Mouse (Mus musculus) hindbrain, embryonic 16.5 days (tissue): ENCODE measurements around the gene Gm20431. TPM values are rescaled to one million over a fixed set of nuclear protein-coding genes. Genes with fewer than 3 reads are reported as not detected.

Experiments
- ATAC-seq: fragments of 200-750 bp; cut with Nextera tagmentation; 2 replicates; pipeline ENCODE4 v1.8.0; 2017; ENCODE audit warnings: moderate TSS enrichment, moderate library complexity
- H3K27ac ChIP-seq: fragments of 300-500 bp; sonication (generic); 2 replicates; pipeline ENCODE4 v1.5.1; 2014; ENCODE audit warnings: low read depth, mild to moderate bottlenecking, control low read depth, low read length, moderate library complexity
- H3K27me3 ChIP-seq: fragments of 300-500 bp; sonication (generic); replicated peaks from 2 replicates; pipeline ENCODE4 v1.6.1; 2014; ENCODE audit warnings: low read length; ENCODE audit not compliant: control insufficient read depth, insufficient read depth
- H3K36me3 ChIP-seq: fragments of 300-500 bp; sonication (generic); 2 replicates; pipeline ENCODE4 v1.6.1; 2014; ENCODE audit warnings: mild to moderate bottlenecking, low read length, moderate library complexity, mixed read lengths; ENCODE audit not compliant: control insufficient read depth, insufficient read depth
- H3K4me1 ChIP-seq: fragments of 300-500 bp; sonication (generic); 2 replicates; pipeline ENCODE4 v1.6.1; 2014; ENCODE audit warnings: low read depth, low read length; ENCODE audit not compliant: control insufficient read depth, insufficient read depth
- H3K4me2 ChIP-seq: fragments of 300-500 bp; sonication (generic); 2 replicates; pipeline ENCODE4 v1.6.1; 2014; ENCODE audit warnings: mild to moderate bottlenecking, low read length, control low read depth, moderate library complexity
- H3K4me3 ChIP-seq: fragments of 300-500 bp; sonication (generic); 2 replicates; pipeline ENCODE4 v1.5.1; 2014; ENCODE audit warnings: mild to moderate bottlenecking, low read length, control low read depth, moderate library complexity
- H3K9ac ChIP-seq: fragments of 300-500 bp; sonication (generic); 2 replicates; pipeline ENCODE4 v1.6.1; 2014; ENCODE audit warnings: low read depth, mild to moderate bottlenecking, control low read depth, low read length, moderate library complexity
- H3K9me3 ChIP-seq: fragments of 300-500 bp; sonication (generic); 2 replicates; pipeline ENCODE4 v1.6.1; 2014; ENCODE audit warnings: mild to moderate bottlenecking, low read length, moderate library complexity; ENCODE audit not compliant: control insufficient read depth
- WGBS: fragments of 180-500 bp; shearing (Covaris S2); extraction: QIAGEN DNeasy Blood & Tissue Kit; methylation state at CpG from one replicate; pipeline ENCODE4 v1.1.7; 2014; 5-methylcytosine and 5-hydroxymethylcytosine counted together
- polyA plus RNA-seq: library from polyadenylated mRNA; unstranded; fragments of >200 nt; fragmentation: Nextera tagmentation; extraction: Ambion mirVana; gene quantifications from 2 replicates; pipeline ENCODE4 v1.2.1, GENCODE M21; 2015

Gm20431 gene
- polyA plus RNA-seq, 1 experiment from 2014 or later = 12.8 TPM

- Histone ChIP-seq H3K9me3 (no peaks in the 10 kb centered on the region), H3K36me3 (no peaks in the 10 kb centered on the region), H3K27ac (no peak overlapping the region), H3K4me2 (no peak overlapping the region), H3K27me3 (no peaks in the 10 kb centered on the region), H3K4me1 (no peaks in the 10 kb centered on the region), H3K9ac (no peak overlapping the region), H3K4me3 (no peak overlapping the region)
- 87% methylated on average over 8 of the region's 8 CpGs for WGBS
- no peak for ATAC-seq
These were observed 85.1 kb downstream of the Gm20431 start for GRCm38 (mm10) chr2:167576121-167576620.

- no peak overlapping the region for H3K4me3 ChIP-seq
- no peaks in the 10 kb centered on the region for H3K4me1 ChIP-seq
- H3K36me3 ChIP-seq = no peaks in the 10 kb centered on the region
- H3K9me3 ChIP-seq = no peaks in the 10 kb centered on the region
- no peak for ATAC-seq
- no peak overlapping the region for H3K9ac ChIP-seq
- no peaks in the 10 kb centered on the region for H3K27me3 ChIP-seq
- 86% methylated on average over 7 of the region's 7 CpGs for WGBS
- H3K4me2 ChIP-seq = no peak overlapping the region
- no peak overlapping the region for H3K27ac ChIP-seq
These were observed 85.7 kb downstream of the Gm20431 start for GRCm38 (mm10) chr2:167575581-167575980.

- Histone ChIP-seq H3K27ac (no peak overlapping the region), H3K9me3 (no peaks in the 10 kb centered on the region), H3K27me3 (no peaks in the 10 kb centered on the region), H3K9ac (no peak overlapping the region), H3K4me1 (no peaks in the 10 kb centered on the region), H3K36me3 (no peaks in the 10 kb centered on the region), H3K4me3 (no peak overlapping the region), H3K4me2 (no peak overlapping the region)
- no peak for ATAC-seq
- WGBS = 69% methylated on average over 9 of the region's 9 CpGs
These were observed 86.5 kb downstream of the Gm20431 start for GRCm38 (mm10) chr2:167574814-167575213.

- no peaks in the 10 kb centered on the region for H3K9me3 ChIP-seq
- no peak overlapping the region for H3K4me2 ChIP-seq
- H3K27me3 ChIP-seq = no peaks in the 10 kb centered on the region
- no peak overlapping the region for H3K27ac ChIP-seq
- H3K4me3 ChIP-seq = no peak overlapping the region
- ATAC-seq = no peak
- no peak overlapping the region for H3K9ac ChIP-seq
- H3K36me3 ChIP-seq = no peaks in the 10 kb centered on the region
- WGBS = 85% methylated on average over 18 of the region's 18 CpGs
- no peaks in the 10 kb centered on the region for H3K4me1 ChIP-seq
These were observed 89.7 kb downstream of the Gm20431 start for GRCm38 (mm10) chr2:167571442-167572220.

GRCm38 (mm10) chr2:167570815-167571214 lies 90.5 kb downstream of the Gm20431 start:
- no peak overlapping the region for H3K4me2 ChIP-seq
- no peak overlapping the region for H3K4me3 ChIP-seq
- H3K36me3 ChIP-seq = no peaks in the 10 kb centered on the region
- H3K9me3 ChIP-seq = no peaks in the 10 kb centered on the region
- no peak for ATAC-seq
- no peak overlapping the region for H3K9ac ChIP-seq
- WGBS = 91% methylated on average over 6 of the region's 6 CpGs
- no peaks in the 10 kb centered on the region for H3K27me3 ChIP-seq
- no peak overlapping the region for H3K27ac ChIP-seq
- H3K4me1 ChIP-seq = no peaks in the 10 kb centered on the region

- H3K4me1 ChIP-seq = no peaks in the 10 kb centered on the region; the same call in 1 of the 2 replicates
- WGBS = 61% methylated on average over 13 of the region's 13 CpGs
- no peaks in the 10 kb centered on the region for H3K27me3 ChIP-seq
- H3K9ac ChIP-seq = no peak overlapping the region
- H3K36me3 ChIP-seq = no peaks in the 10 kb centered on the region
- ATAC-seq = no peak
- H3K4me2 ChIP-seq = no peak overlapping the region
- no peak overlapping the region; the same call in 1 of the 2 replicates for H3K27ac ChIP-seq
- no peak overlapping the region for H3K4me3 ChIP-seq
- H3K9me3 ChIP-seq = no peaks in the 10 kb centered on the region
These were observed 91.2 kb downstream of the Gm20431 start for GRCm38 (mm10) chr2:167569934-167570651.

GRCm38 (mm10) chr2:167568112-167568511 lies 93.2 kb downstream of the Gm20431 start:
- H3K4me3 ChIP-seq = no peak overlapping the region
- H3K27ac ChIP-seq = no peak overlapping the region
- H3K4me1 ChIP-seq = peaks cover 3% of the 10 kb centered on the region; the same call in 1 of the 2 replicates
- WGBS = 87% methylated on average over 9 of the region's 9 CpGs
- H3K27me3 ChIP-seq = no peaks in the 10 kb centered on the region
- no peak for ATAC-seq
- H3K36me3 ChIP-seq = no peaks in the 10 kb centered on the region
- no peaks in the 10 kb centered on the region for H3K9me3 ChIP-seq
- no peak overlapping the region for H3K9ac ChIP-seq
- H3K4me2 ChIP-seq = no peak overlapping the region

GRCm38 (mm10) chr2:167565682-167566081 lies 95.6 kb downstream of the Gm20431 start:
- Histone ChIP-seq H3K4me3 (no peak overlapping the region), H3K4me1 (peaks cover 7% of the 10 kb centered on the region; the same call in 1 of the 2 replicates), H3K9ac (peak overlapping the region; percentile 41; the same call in 1 of the 2 replicates), H3K36me3 (no peaks in the 10 kb centered on the region), H3K27ac (no peak overlapping the region), H3K27me3 (no peaks in the 10 kb centered on the region), H3K4me2 (peak overlapping the region; percentile 38), H3K9me3 (no peaks in the 10 kb centered on the region)
- WGBS = 13% methylated on average over 19 of the region's 19 CpGs
- ATAC-seq = no peak

- no peaks in the 10 kb centered on the region for H3K9me3 ChIP-seq
- H3K4me3 ChIP-seq = no peak overlapping the region
- no peak overlapping the region for H3K27ac ChIP-seq
- no peak overlapping the region for H3K9ac ChIP-seq
- ATAC-seq = no peak
- H3K36me3 ChIP-seq = no peaks in the 10 kb centered on the region
- WGBS = 69% methylated on average over 3 of the region's 3 CpGs
- H3K4me1 ChIP-seq = peaks cover 7% of the 10 kb centered on the region; the same call in 1 of the 2 replicates
- H3K27me3 ChIP-seq = no peaks in the 10 kb centered on the region
- no peak overlapping the region for H3K4me2 ChIP-seq
These were observed 96.0 kb downstream of the Gm20431 start for GRCm38 (mm10) chr2:167565312-167565656.
